Mouse (Mus musculus): Measurements from ENCODE around the gene Selenom.

Gene Selenom

DNA sequence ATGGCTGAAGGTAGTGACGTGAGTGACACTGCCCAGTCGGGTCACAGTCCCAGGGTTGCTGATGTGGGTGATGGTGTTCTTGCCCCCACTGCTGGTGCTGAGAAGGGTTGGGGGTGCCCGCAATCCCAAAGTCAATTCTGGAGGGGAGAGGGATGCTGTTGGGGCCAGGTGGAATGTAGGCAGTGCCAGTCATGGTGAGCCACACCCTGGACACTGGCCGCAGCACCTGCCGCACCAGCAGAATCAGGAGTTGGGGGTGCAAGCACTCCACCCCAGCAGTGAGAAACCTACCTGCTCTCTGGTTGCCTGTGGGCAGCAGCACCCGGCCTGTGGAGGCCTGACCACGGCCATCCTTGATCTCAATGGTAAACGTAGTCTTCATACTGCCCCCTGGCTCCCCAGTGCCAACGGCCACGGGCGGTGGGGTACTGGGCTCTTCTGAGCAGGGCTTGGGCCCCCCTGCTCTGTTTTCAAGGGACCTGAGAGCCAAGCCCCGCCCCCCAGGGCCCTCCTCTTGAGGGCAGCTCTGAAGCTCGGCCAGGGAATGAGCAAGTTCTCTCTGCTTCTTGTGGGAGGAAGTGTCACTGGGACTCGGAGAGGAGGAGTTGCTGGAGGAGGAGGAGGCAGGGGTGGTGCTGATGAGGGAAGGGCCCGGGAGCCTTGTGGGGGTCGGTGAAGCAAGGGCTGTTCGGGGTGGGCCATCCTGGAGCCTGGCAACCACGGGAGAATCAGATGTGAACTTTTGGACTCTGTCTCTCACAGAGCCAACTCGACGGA, 15.2 kb downstream of the Selenom start:
- in situ Hi-C loops (cut with MboI, MseI), result no loop called here

DNA sequence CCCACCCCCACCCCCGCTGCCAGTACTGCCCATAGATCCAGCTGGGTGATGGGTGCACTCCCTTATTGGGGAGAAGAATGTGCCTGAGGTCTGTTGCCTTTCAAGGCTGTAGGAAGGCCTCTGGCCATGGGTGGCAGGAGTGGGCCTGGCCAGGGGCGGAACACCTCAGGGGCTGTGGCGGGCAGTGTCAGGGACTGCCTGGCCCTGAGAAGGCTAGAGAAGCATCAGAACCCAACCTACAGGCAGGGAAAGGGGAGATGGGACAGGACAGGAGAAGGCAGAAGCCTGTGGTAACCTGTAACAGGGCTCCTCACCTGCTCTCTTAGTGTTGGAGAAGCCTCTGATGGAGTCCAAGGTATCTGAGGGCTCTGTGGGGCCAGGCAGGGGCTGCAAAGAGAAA, 16.2 kb downstream of the Selenom start:
- in situ Hi-C loops (cut with MboI, MseI), result no loop called here

DNA sequence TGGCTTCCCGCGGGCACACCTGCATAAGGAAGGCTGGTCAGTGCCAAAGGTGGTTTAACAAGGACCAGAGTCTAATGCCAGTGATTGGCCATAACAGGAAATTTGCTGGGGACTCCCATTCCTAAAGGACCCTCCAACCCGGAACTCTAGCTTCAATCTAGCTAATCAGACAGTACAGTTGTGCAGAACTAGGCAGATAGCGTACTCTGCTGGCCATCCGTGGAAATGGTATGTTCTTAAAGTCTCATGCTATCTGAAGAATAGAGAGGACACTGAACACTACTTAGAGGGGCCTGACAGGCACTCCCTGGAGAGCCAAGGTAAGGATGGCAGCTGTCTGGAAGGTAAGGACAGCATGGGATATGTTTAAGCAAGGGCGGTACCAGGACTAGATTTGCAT, 17.1 kb downstream of the Selenom start:
- in situ Hi-C loops (cut with MboI, MseI), result no loop called here

DNA sequence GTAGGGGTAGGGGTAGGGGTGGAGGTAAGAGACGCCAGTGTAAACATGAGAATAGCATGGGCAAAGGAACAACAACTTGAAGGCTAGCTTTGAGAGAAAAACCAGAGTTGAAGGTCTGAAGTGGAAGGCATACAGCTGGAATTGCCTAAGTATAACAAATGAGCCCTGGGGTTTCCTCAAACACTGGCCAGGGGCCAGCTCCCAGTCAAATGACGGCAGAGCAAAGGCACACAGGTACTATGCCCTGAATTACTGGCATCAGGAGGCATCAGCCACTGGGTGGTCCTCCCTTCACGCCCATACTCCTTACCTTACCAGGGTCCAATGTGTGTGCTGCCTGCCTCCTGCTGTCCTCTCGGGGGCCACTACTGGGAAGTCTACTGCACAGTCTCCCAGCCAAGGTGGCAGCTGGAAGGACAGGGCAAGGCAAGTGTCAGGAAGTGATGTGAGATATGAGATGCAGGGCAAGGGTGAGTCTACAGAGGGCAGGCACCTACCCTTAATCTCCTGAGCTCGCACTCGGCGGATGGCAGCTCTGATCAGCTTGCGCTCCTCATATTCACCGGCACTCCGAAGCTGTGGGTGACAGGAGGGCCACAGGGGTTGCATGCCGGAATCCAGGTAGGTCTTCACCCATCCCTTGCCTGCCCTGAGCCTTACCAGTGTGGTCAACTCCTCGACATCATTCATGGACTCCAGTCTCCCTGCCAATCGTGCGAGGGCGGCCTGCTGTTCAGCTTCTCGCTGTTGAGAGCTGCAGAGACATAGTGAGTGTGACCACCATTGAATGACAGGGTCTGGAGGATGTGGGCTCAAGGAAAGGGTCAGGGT, 17.8 kb downstream of the Selenom start:
- in situ Hi-C loops (cut with MboI, MseI), result no loop called here

DNA sequence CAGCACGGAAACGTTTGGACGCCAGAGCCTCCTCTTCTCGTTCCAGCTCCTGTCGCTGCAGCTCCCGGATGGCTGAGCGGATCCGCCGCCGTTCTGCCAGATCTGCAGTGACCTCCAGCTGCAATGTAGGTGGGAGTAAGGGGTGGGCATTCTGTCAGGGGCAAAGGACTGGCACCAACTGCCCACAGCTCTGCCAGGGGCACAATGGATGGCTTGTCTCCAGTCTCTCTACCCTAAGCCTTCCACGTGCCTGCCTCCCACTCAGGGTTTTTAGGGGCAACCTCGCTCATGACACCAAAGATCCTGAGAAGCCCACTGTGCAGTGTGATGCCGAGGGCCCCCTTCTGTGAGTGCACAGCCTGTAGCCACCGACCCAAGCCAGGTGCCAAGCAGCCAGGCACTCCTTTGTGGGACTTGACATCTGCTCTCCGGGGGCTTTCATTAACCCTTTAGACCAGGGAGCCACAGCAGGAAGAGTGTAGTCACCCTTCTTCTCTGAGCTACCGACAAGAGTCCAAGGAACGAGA, 19.0 kb downstream of the Selenom start:
- in situ Hi-C loops (cut with MboI, MseI), result no loop called here

DNA sequence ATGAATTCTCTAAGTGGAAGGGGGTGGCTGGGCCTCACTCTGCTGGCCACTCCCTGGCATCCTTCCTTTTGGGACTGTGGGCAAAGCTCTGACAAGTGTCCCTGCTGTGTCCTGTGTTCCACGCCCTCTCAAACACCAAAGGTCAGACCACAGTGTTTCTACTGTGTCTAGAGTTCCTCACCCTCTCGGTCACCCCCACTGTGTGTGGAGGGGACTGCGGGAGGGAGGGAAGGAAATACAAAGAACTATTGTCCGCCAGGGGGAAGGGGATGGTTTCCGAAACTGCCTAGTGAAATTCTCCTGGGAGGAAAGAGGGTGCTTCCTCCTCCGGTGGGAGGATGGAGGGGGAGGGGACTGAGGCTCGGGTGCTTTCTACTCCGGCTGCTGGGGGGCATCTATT, 20.5 kb downstream of the Selenom start:
- in situ Hi-C loops (cut with MboI, MseI), result no loop called here

DNA sequence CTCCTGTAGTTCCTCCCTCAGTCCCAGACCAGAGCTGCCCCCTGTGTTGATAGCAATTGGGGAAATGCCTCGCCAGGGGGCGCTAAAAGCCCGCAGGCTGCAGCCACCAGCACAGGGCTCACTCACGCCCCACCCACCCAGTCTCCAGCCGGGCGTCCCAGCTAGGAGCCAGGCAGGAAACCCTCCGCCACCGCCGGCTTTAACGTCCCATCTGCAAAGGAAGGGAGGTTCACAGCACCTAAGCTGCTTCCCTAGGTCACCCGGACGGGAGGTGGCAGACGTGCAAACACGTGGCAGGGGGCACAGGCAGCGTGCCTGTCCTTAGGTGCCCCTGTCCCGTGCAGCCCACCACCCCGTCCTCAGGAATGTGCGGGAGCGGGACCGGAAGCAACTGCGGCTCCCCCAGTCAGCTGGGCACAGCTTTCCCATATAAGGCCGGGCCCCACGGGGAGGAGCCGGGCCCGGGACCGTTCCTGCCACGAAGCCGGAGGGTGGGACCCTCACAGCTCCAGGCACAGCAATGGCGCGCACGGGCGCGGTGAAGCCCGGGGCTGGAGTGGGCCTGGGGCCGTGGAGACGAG, 21.0 kb downstream of the Selenom start:
- in situ Hi-C loops (cut with MboI, MseI), result no loop called here

DNA sequence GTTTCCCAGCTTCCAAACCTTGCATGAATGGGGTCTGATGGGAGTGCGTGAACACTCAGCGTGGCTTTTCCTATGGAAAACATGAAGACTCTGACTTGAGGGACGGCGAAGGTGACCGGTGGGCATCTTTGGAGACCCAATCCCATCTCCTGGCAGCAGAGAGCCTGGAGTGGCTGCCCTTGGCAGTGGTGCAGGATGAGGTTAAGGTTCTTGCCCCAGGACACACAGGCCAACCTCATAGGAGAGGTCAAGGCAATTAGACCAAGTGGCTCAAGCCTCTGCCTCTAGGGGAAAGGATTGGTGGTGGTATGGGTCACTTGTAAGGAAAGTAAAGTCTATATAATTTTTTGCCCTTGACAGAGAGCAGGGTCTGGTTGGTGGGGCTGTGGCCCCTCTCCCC, 21.6 kb downstream of the Selenom start:
- in situ Hi-C loops (cut with MboI, MseI), result no loop called here

DNA sequence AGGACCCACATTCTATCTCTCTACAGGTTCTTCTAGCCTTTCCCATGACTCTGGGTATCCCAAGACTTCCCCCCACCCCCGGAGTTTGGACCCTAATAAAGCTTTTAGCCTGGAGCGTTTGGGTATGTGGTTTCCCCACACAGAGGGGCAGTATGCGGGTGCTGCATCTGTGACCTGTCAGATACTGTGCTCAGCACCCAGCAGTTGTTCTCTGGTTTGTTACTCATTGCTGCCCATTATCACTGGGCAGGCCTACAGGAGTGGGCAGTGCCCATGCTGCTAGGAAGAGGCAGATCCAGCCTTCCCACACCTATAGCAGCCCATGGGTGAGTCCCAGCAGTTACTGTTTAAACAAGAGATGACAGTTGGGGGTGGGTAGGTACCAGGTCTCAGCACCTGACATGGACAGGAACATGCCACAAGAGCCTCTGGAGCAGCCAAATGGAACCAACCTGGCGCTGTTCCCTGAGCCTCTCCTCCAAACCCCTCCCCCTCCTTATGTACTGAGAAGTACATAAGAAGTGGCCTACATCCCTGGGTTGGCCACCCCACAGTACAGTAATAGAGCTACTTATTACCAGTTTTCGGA, 22.4 kb downstream of the Selenom start:
- in situ Hi-C loops (cut with MboI, MseI), result no loop called here

DNA sequence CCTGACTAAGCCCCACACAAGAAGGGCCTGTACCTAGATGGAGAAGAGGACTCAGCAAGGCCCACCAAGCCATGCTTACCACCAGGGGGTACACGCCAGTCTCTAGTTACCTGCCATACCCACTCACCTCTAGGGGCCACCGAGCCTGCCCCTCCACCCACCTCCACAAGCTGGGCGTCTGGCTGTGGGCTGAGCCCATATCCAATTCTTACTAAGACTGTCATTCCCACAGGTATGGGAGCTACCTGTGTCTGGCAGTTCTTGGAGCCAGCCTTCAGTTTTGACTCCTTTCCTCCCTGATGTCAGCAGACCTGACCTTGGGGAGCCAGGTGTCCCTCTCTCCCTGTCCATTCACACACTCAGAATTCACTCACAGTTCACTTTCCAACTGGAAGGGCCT, 23.2 kb downstream of the Selenom start:
- in situ Hi-C loops (cut with MboI, MseI), result no loop called here

DNA sequence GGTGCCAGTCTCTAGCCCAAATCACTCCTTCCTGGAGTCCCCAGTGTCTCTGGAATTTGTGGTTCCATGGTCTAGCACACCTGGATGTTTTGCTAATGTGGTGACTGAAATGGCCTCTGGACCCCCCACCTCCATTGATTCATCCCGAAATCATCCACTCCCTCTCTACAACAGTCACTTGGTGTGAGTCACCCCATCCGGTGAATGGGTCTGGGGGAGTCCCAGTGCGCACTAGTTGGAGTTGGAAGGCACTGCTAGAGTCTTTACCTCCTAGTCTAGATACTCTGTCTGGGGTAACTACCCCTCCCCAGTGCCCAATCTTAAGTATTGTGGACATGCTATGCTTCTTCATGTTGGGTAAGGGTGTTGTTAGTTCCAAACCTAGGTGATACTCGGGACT, 23.9 kb downstream of the Selenom start:
- in situ Hi-C loops (cut with MboI, MseI), result no loop called here

DNA sequence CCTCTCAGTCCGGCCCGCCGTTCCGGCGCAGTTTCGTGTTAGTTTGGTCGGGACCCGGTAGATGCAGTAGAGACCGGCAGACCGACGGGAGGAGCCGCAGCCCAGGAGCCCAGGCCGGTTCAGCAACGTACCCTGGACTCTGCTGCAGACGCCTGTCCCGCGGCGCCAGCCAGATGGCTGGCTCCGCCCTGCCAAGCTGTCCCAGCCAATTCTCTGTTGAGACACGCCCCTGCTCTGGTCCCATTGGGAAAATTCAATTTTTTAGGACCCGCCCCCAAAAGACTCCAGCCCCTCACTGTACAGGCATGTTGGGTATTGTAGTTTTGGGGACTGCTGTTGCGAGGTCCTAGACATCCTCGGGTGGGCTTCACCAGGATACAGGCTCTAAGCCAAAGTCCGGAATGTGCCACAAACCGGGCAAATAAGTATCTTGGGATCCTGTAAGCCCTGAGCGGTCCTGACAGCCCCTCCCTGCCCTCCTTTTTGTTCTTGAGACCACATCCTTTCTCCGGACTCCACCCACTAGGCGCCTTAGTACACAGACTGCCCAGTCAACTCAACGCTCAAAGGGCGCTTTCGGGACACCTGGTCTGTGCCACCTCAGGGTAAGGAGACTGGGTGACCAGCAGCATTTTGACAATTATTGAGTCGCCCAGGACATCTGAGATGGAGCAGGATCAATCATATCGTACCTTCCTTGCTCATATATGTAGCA, 24.8 kb downstream of the Selenom start:
- in situ Hi-C loops (cut with MboI, MseI), result no loop called here

DNA sequence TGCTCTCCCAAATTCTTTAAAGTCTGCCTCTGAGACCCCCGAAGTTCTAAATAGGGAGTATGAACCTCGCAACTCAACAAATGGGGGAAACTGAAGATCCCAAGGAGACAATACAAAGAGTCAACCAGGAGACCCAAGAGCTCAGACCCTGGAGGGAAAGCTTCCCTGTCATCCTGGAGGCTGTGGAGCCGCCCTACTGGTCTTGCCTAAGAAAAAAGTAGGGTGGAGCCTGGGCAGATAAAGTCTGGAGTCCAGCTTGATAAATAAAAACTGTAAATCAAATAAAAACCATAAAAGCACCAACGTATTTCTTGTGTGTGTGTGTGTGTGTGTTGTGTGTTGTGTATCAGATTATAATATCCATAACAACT, 25.3 kb downstream of the Selenom start:
- in situ Hi-C loops (cut with MboI, MseI), result loop anchor here (5.0 kb wide), 1 partner anchor 42 kb away; no protein-coding TSS in a partner anchor

DNA sequence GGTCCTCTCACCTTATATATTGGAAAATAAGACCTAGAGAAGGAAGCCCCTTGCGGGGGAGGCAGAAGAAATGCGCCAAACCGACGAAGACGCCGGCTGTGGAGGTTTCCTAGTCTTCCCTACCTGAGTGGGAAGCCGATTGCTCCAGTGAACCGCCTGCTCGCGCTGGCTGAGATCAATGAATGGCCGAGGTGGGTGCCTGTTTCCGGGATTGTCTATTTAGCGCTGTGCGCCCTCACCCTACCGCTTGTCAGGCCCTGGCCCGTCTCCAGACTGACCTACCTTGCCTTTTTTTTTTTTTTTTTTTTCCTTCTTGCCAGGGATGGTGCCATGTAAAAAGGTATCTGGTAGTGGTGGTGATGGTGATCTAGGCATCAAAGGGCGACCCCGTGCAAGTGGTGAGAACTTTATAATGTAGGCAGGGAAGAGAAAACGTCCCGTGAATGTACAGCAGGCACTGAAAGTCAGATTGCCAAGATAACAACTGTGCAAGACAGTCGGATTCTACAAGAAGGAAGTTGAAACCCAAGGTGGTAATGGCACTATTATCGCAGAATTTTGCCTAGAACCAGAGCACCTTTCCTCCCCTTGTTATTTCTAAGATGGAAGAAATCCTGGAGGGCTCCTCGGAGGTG, 26.1 kb downstream of the Selenom start, which contains the start of gene Smtn:
Gene Smtn, minus strand, starts transcription at position 162 of the 635 bp plus-strand sequence.
- in situ Hi-C loops (cut with MboI, MseI), result loop anchor here (5.0 kb wide), 1 partner anchor 42 kb away; no protein-coding TSS in a partner anchor

DNA sequence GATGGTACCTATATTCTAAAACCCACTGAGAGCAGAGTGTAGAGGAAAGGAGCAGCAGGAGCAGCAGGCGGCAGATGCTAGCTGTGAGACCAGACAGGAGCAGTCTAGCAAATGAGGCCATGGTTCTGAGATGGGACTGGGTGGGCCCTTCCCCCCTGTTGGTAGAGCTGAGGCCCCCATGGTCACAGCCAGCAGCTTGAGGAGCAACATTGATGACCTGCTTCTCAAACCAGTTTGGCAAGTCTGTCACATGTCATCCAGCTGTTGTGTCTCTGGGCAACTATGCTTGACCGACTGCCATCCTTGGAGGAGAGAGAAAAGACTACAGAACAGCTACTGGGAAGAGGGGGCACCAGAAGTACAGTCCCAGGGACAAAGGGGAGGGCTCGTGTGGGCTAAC, 27.4 kb downstream of the Selenom start:
- in situ Hi-C loops (cut with MboI, MseI), result loop anchor here (5.0 kb wide), 1 partner anchor 40 kb away; no protein-coding TSS in a partner anchor

DNA sequence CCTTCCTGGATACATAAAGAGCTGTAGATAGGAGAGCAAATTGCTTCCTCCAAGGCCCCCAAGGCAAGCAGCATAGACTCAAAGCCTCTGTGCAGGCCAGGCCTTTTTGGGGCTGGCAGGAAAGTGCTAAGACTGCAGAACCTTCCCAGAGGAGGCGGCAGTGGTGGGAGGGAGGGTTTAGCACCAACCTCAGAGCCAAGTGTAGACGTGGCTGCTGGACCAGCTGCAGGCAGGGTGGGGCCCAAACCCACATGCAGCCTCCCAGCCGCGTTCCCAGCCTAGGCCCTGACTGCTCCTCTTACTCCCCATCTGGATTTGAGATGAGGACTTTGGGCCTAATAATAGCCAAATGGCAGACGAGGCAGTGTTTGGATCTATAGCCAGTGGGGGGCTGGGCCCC, 28.5 kb downstream of the Selenom start:
- in situ Hi-C loops (cut with MboI, MseI), result loop anchor here (5.0 kb wide), 1 partner anchor 39 kb away; no protein-coding TSS in a partner anchor

DNA sequence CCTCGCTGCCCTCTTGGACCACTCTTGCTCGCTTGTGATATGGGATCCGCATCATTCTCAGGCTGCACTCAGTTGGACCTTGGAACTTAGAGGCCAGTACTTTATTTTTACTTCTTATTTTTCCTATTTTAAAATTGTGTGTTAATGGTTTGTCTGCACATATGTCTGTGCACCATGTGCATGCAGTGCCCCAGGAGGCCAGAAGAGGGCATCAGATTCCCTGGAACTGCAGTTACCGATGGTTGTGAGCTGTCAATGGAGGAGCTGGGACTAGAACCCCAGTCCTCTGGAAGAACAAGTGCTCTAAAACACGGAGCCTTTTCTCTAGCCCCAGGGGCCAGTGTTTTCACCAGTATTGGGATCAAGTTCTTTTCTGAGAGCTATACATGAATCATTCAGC, 29.9 kb downstream of the Selenom start:
- in situ Hi-C loops (cut with MboI, MseI), result loop anchor here (5.0 kb wide), 1 partner anchor 38 kb away; no protein-coding TSS in a partner anchor

DNA sequence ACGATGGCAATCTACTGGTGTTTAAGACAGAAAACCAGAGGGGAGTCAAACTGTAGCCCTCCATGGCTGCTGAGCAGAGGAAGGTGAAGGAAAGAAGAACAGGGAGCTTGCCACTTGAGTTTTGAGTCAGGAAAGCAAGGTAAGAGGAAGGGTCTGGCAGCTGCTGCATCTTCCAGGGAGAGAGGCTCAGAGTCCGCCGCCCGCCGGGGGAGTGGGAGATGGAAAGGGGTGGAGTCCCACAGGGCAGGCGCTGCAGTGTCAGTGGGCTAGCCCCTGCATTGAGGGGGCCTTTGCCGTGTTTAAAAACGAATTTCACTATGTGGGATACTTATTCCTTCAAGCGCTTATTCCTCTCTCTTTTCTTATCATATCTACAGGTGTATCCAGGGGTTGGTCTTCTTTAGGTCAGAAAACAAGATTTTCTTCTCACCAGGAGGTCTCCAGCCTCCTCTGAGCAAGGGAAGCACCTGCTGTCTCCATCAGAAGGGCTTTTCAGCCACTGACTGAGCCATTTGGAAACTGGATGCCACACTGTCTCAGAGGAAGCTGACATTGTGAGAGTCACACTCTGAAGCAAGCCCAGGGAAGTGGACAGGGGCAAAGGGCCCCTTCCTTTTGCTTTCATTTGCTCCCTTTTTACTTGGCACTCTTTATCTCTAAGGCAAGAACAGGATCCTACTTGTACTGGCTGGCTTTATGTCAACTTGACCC, 31.2 kb downstream of the Selenom start:
- in situ Hi-C loops (cut with MboI, MseI), result loop anchor here (5.0 kb wide), 1 partner anchor 132 kb away; no protein-coding TSS in a partner anchor

DNA sequence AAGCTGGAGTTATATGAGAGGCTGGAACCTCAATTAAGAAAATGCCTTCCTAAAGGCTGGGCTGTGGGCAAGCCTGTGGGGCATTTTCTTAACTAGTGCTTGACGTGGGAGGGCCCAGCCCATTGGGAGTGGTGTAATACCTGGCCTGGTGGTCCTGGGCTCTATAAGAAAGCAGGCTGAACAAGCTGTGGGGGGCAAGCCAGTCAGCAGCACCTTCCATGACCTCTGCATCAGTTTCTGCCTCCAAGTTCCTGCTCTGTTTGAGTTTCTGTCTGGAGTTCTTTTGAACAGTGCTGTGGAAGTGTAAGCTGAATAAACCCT, 31.7 kb downstream of the Selenom start:
- in situ Hi-C loops (cut with MboI, MseI), result loop anchor here (5.0 kb wide), 1 partner anchor 131 kb away; no protein-coding TSS in a partner anchor

DNA sequence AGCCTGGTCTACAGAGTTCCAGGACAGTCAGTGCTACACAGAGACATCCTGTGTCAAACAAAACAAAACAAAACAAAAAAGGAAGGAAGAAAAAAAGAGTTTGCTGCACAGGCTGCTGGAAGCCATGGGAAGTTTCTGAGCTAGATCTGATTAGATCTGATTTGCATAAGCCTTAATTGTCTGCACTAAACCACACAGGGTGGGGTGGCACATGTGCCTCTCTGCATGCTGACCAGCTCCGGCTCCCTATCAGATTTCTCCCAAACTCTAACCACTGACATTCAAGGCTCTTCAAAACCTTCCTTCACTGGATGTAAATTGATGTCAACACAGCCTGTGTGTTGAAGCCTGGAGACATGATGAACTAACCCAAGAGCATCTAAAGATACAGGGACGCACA, 32.6 kb downstream of the Selenom start:
- in situ Hi-C loops (cut with MboI, MseI), result loop anchor here (5.0 kb wide), 1 partner anchor 130 kb away; no protein-coding TSS in a partner anchor

Data from regulatory T cell (primary cell).